Mouse (Mus musculus) MEL (cell line): Measurements from ENCODE around the gene Tead1. TPM values are rescaled to one million over a fixed set of nuclear protein-coding genes. Genes with fewer than 3 reads are reported as not detected.

Experiments used
- DNase-seq: peaks from one replicate; pipeline ENCODE4 v3.0.0; 2011; ENCODE audit warnings: low read depth, low spot score
- H3K27ac ChIP-seq: 2 replicates; pipeline ENCODE4 v1.5.1; 2012; ENCODE audit warnings: low read depth, mild to moderate bottlenecking, control low read depth, low read length, moderate library complexity; ENCODE audit not compliant: control insufficient read depth
- H3K27me3 ChIP-seq, 2 experiments: fragments of 150-350 bp in 1 of 2; sonication (generic) in 1 of 2; 2 replicates each; pipeline ENCODE4 v1.6.1; 2012; ENCODE audit warnings: low read length in 2 of 2, mild to moderate bottlenecking in 2 of 2, improper control_type of control experiment in 1 of 2, moderate library complexity in 1 of 2; ENCODE audit not compliant: insufficient read depth in 2 of 2, control insufficient read depth in 1 of 2
- H3K36me3 ChIP-seq, 2 experiments: 2 replicates each; pipeline ENCODE4 v1.6.1; 2012 to 2014; ENCODE audit warnings: low read length in 2 of 2, improper control_type of control experiment in 1 of 2, inconsistent platforms in 1 of 2, mild to moderate bottlenecking in 1 of 2; ENCODE audit not compliant: insufficient read depth in 2 of 2, control insufficient read depth in 1 of 2
- H3K4me1 ChIP-seq, 2 experiments: fragments of 150-350 bp in 1 of 2; sonication (generic) in 1 of 2; 2 replicates each; pipeline ENCODE4 v1.6.1; 2012; ENCODE audit warnings: low read length in 2 of 2, improper control_type of control experiment in 1 of 2, mild to moderate bottlenecking in 1 of 2; ENCODE audit not compliant: insufficient read depth in 2 of 2, control insufficient read depth in 1 of 2
- H3K4me3 ChIP-seq, 2 experiments: fragments of 150-350 bp in 1 of 2; sonication (generic) in 1 of 2; 2 replicates each; pipeline ENCODE4 v1.5.1; 2012; ENCODE audit warnings: low read depth in 2 of 2, low read length in 2 of 2, mild to moderate bottlenecking in 2 of 2, moderate library complexity in 2 of 2, control low read depth in 1 of 2, improper control_type of control experiment in 1 of 2; ENCODE audit not compliant: control insufficient read depth in 1 of 2, insufficient read depth in 1 of 2
- H3K79me2 ChIP-seq: 2 replicates; pipeline ENCODE4 v1.6.1; 2012; ENCODE audit warnings: mild to moderate bottlenecking, low read length, moderate library complexity; ENCODE audit not compliant: control insufficient read depth, poor library complexity, insufficient read depth
- H3K9ac ChIP-seq: 2 replicates; pipeline ENCODE4 v1.6.1; 2012; ENCODE audit warnings: low read depth, mild to moderate bottlenecking, control low read depth, low read length, moderate library complexity; ENCODE audit not compliant: control insufficient read depth, poor library complexity, severe bottlenecking
- H3K9me3 ChIP-seq: fragments of 150-350 bp; sonication (generic); replicated peaks from 2 replicates; pipeline ENCODE4 v1.6.1; 2012; ENCODE audit warnings: mild to moderate bottlenecking, low read length, improper control_type of control experiment, moderate library complexity; ENCODE audit not compliant: insufficient read depth
- CHD1 ChIP-seq: IDR thresholded peaks from 2 replicates; pipeline ENCODE4 v1.6.1; 2012; ENCODE audit warnings: low read depth, mild to moderate bottlenecking, inconsistent platforms, low read length, improper control_type of control experiment
- CTCF ChIP-seq, 3 experiments: IDR thresholded peaks in 2 of 3; conservative IDR thresholded peaks in 1 of 3; 2 replicates each; pipeline ENCODE4 v1.5.1; 2011 to 2012; ENCODE audit warnings: low read length in 3 of 3, low read depth in 2 of 3, mild to moderate bottlenecking in 2 of 3, improper control_type of control experiment in 1 of 3, inconsistent platforms in 1 of 3, mixed read lengths in 1 of 3, moderate library complexity in 1 of 3; ENCODE audit not compliant: control insufficient read depth in 1 of 3, insufficient read depth in 1 of 3, poor library complexity in 1 of 3, severe bottlenecking in 1 of 3
- E2F4 ChIP-seq: IDR thresholded peaks from 2 replicates; pipeline ENCODE4 v1.6.1; 2011; ENCODE audit warnings: low read depth, low read length, improper control_type of control experiment, borderline replicate concordance
- EP300 ChIP-seq, 2 experiments: IDR thresholded peaks; 2 replicates each; pipeline ENCODE4 v1.6.1; 2011; ENCODE audit warnings: improper control_type of control experiment in 2 of 2, low read length in 2 of 2, low read depth in 1 of 2, mild to moderate bottlenecking in 1 of 2
- JUND ChIP-seq: IDR thresholded peaks from 2 replicates; pipeline ENCODE4 v1.6.1; 2011; ENCODE audit warnings: low read depth, mild to moderate bottlenecking, improper control_type of control experiment, low read length
- KAT2A ChIP-seq: conservative IDR thresholded peaks from 2 replicates; pipeline ENCODE4 v1.6.1; 2012; ENCODE audit warnings: low read depth, low read length, improper control_type of control experiment, inconsistent platforms
- MAFK ChIP-seq: IDR thresholded peaks from 2 replicates; pipeline ENCODE4 v1.6.1; 2011; ENCODE audit warnings: low read depth, mild to moderate bottlenecking, low read length, improper control_type of control experiment, borderline replicate concordance
- MEF2A ChIP-seq: IDR thresholded peaks from 2 replicates; pipeline ENCODE4 v1.6.1; 2014; ENCODE audit warnings: low read depth, mild to moderate bottlenecking, inconsistent platforms, low read length, improper control_type of control experiment; ENCODE audit not compliant: poor library complexity, insufficient replicate concordance, severe bottlenecking; ENCODE audit errors: extremely low read depth
- MXI1 ChIP-seq: IDR thresholded peaks from 2 replicates; pipeline ENCODE4 v1.6.1; 2011; ENCODE audit warnings: mild to moderate bottlenecking, low read depth, low read length, improper control_type of control experiment
- MYC ChIP-seq: IDR thresholded peaks from 2 replicates; pipeline ENCODE4 v1.6.1; 2011; ENCODE audit warnings: low read depth, mild to moderate bottlenecking, low read length, improper control_type of control experiment, moderate library complexity
- NELFE ChIP-seq: IDR thresholded peaks from 2 replicates; pipeline ENCODE4 v1.6.1; 2011; ENCODE audit warnings: low read depth, low read length, improper control_type of control experiment
- NRF1 ChIP-seq: IDR thresholded peaks from 2 replicates; pipeline ENCODE4 v1.6.1; 2014; ENCODE audit warnings: low read depth, mild to moderate bottlenecking, inconsistent platforms, low read length, improper control_type of control experiment, moderate library complexity; ENCODE audit not compliant: poor library complexity, insufficient read depth, severe bottlenecking
- POLR2A ChIP-seq, 2 experiments: IDR thresholded peaks; 2 replicates each; pipeline ENCODE4 v1.6.1; 2011 to 2012; ENCODE audit warnings: low read length in 2 of 2, mild to moderate bottlenecking in 2 of 2, control low read depth in 1 of 2, improper control_type of control experiment in 1 of 2, low read depth in 1 of 2, moderate library complexity in 1 of 2; ENCODE audit not compliant: control insufficient read depth in 1 of 2, insufficient read depth in 1 of 2, poor library complexity in 1 of 2
- POLR2AphosphoS2 ChIP-seq: IDR thresholded peaks from 2 replicates; pipeline ENCODE4 v1.6.1; 2011; ENCODE audit warnings: low read length, improper control_type of control experiment
- POLR2AphosphoS5 ChIP-seq: IDR thresholded peaks from 2 replicates; pipeline ENCODE4 v1.6.1; 2012; ENCODE audit warnings: low read depth, borderline replicate concordance, mild to moderate bottlenecking, inconsistent platforms, low read length, moderate library complexity, mixed read lengths
- SMC3 ChIP-seq: IDR thresholded peaks from 2 replicates; pipeline ENCODE4 v1.6.1; 2011; ENCODE audit warnings: low read depth, low read length, improper control_type of control experiment
- TBP ChIP-seq: IDR thresholded peaks from 2 replicates; pipeline ENCODE4 v1.8.0; 2011; ENCODE audit warnings: low read depth, low read length, improper control_type of control experiment
- UBTF ChIP-seq: IDR thresholded peaks from 2 replicates; pipeline ENCODE4 v1.6.1; 2012; ENCODE audit warnings: low read depth, mild to moderate bottlenecking, inconsistent platforms, low read length, improper control_type of control experiment, moderate library complexity, borderline replicate concordance; ENCODE audit not compliant: insufficient read depth
- USF1 ChIP-seq: IDR thresholded peaks from 2 replicates; pipeline ENCODE4 v1.6.1; 2014; ENCODE audit warnings: low read depth, mild to moderate bottlenecking, inconsistent platforms, low read length, improper control_type of control experiment, moderate library complexity
- USF2 ChIP-seq, 2 experiments: IDR thresholded peaks; 2 replicates each; pipeline ENCODE4 v1.6.1; 2011 to 2012; ENCODE audit warnings: improper control_type of control experiment in 2 of 2, low read length in 2 of 2, borderline replicate concordance in 1 of 2, inconsistent platforms in 1 of 2, low read depth in 1 of 2, mild to moderate bottlenecking in 1 of 2; ENCODE audit not compliant: insufficient read depth in 1 of 2
- ZC3H11A ChIP-seq: IDR thresholded peaks from 2 replicates; pipeline ENCODE4 v1.6.1; 2012; ENCODE audit warnings: low read depth, mild to moderate bottlenecking, inconsistent platforms, low read length, improper control_type of control experiment
- ZKSCAN1 ChIP-seq: IDR thresholded peaks from 2 replicates; pipeline ENCODE4 v1.6.1; 2012; ENCODE audit warnings: low read depth, mild to moderate bottlenecking, inconsistent platforms, low read length, improper control_type of control experiment, moderate library complexity
- ZMIZ1 ChIP-seq: IDR thresholded peaks from 2 replicates; pipeline ENCODE4 v1.6.1; 2012; ENCODE audit warnings: low read depth, mild to moderate bottlenecking, inconsistent platforms, low read length, improper control_type of control experiment, moderate library complexity
- polyA plus RNA-seq, 2 experiments: library from polyadenylated mRNA; stranded (reverse) in 1 of 2; unstranded in 1 of 2; fragments of >175 nt in 1 of 2; fragments of >200 nt in 1 of 2; gene quantifications; 2 replicates each; pipeline versions ENCODE4 v1.2.1 to v1.2.4; 2012; ENCODE audit warnings: low replicate concordance in 2 of 2, low read depth in 1 of 2; ENCODE audit not compliant: insufficient read length in 2 of 2, insufficient read depth in 1 of 2, missing spikeins in 1 of 2
- total RNA-seq: library from RNA; depleted of rRNA; stranded (reverse); fragments of 300-350 nt; gene quantifications from 2 replicates; pipeline ENCODE4 v1.2.3, GENCODE M21; 2012

Tead1 gene
- total and polyA plus RNA-seq, 3 experiments, result not detected

DNA sequence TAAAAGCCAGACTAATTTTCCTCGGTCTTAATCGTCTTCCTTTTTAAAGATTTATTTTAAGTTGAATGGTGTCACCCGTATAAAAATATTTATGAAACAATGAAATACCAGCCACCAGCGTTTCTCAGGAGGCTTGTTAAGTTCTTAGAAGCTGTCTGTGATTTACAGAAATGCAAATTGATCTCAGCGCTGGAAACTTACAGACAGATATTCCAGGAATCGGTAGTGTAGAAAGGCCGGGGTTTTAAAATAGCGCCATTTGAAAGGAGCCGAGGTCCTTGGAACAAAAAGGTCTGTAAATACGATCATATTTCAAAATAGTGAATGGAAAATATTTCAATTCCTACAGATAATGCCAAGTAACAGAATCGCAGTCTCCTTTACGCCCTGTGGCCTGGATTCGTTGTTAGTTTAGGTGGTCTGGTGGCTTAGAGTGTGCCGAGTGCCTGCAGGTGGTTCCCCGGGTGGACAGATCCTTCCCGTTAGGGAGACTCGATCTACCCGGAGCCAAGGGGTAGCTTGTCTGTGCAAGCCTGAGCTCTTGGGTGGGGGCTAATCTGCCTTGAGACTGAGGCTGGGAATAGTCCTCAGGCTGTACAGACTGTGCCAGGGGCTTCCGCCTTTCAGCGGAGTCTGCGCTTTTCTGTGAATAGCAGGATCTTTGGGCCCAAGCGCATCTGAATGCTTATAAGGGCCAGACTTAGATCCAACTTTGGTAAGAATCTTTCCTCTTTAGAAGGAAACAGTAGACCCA lies 1.6 kb downstream of the Tead1 start:
- no peak overlapping the region for H3K9ac ChIP-seq
- TF ChIP-seq MEF2A (no peak), MYC (no peak), POLR2A (IDR thresholded peaks at IDR 0.05; ENCODE audit: control insufficient read depth in 1 of 2, insufficient read depth in 1 of 2, low read depth in 1 of 2, low read length in 2 of 2, poor library complexity in 1 of 2) (no peak), ZKSCAN1 (no peak), ZC3H11A (no peak), E2F4 (no peak), NRF1 (no peak), CHD1 (no peak), POLR2AphosphoS2 (no peak), POLR2AphosphoS5 (no peak), MXI1 (no peak), JUND (no peak), NELFE (no peak), ZMIZ1 (no peak), CTCF (IDR thresholded peaks at IDR 0.05 in 2 of 3, conservative IDR thresholded peaks at IDR 0.05 in 1 of 3; ENCODE audit: control insufficient read depth in 1 of 3, insufficient read depth in 1 of 3, low read depth in 2 of 3, low read length in 3 of 3, poor library complexity in 1 of 3, severe bottlenecking in 1 of 3) (no peak), USF2 (IDR thresholded peaks at IDR 0.05; ENCODE audit: borderline replicate concordance in 1 of 2, insufficient read depth in 1 of 2, low read depth in 1 of 2, low read length in 2 of 2) (no peak), SMC3 (no peak)
- TF ChIP-seq, all 39 proteins: peak for 0
- Histone ChIP-seq H3K79me2 (no peaks in the 10 kb centered on the region), H3K4me1 (no peaks in the 10 kb centered on the region), H3K27ac (no peak overlapping the region), H3K9me3 (no peaks in the 10 kb centered on the region), H3K4me3 (no peak overlapping the region), H3K36me3 (no peaks in the 10 kb centered on the region), H3K27me3 (no peaks in the 10 kb centered on the region)
- DNase-seq, result no peak

- H3K9ac ChIP-seq, result no peak overlapping the region
- H3K27me3 ChIP-seq, result no peaks in the 10 kb centered on the region
- no peak overlapping the region for H3K27ac ChIP-seq
- no peak overlapping the region for H3K4me3 ChIP-seq
- no peak for DNase-seq
- H3K4me1 ChIP-seq, result no peaks in the 10 kb centered on the region
- TF ChIP-seq TBP (no peak), MXI1 (no peak), UBTF (no peak), USF1 (no peak), CTCF (IDR thresholded peaks at IDR 0.05 in 2 of 3, conservative IDR thresholded peaks at IDR 0.05 in 1 of 3; ENCODE audit: control insufficient read depth in 1 of 3, insufficient read depth in 1 of 3, low read depth in 2 of 3, low read length in 3 of 3, poor library complexity in 1 of 3, severe bottlenecking in 1 of 3) (no peak), CHD1 (no peak), ZKSCAN1 (no peak), EP300 (IDR thresholded peaks at IDR 0.05; ENCODE audit: low read depth in 1 of 2, low read length in 2 of 2) (no peak), POLR2AphosphoS2 (no peak), KAT2A (no peak), NELFE (no peak), MAFK (no peak)
- TF ChIP-seq, all 39 proteins: peak for 0
- Histone ChIP-seq H3K79me2 (no peaks in the 10 kb centered on the region), H3K9me3 (no peaks in the 10 kb centered on the region), H3K36me3 (no peaks in the 10 kb centered on the region)
These were observed 5.8 kb downstream of the Tead1 start for GRCm38 (mm10) chr7:112684626-112685561.
